Mouse (Mus musculus): ENCODE measurements around the gene Slc30a7.

The Slc30a7 gene

GRCm38 (mm10) chr3:115985183-115985892, 21.9 kb downstream of the Slc30a7 start:
- DNase-seq, result no peak

- DNase-seq, result no peak
Observed at GRCm38 (mm10) chr3:115984653-115985052, 22.6 kb downstream of the Slc30a7 start.

GRCm38 (mm10) chr3:115983217-115983616, 24.0 kb downstream of the Slc30a7 start:
- no peak for DNase-seq

GRCm38 (mm10) chr3:115979000-115979399, 28.2 kb downstream of the Slc30a7 start:
- DNase-seq, result no peak

GRCm38 (mm10) chr3:115974995-115975394, 32.2 kb downstream of the Slc30a7 start:
- DNase-seq, result no peak

GRCm38 (mm10) chr3:115974228-115974627, 33.0 kb downstream of the Slc30a7 start:
- DNase-seq, result no peak

- DNase-seq, result no peak
Observed at GRCm38 (mm10) chr3:115971891-115972646, 35.1 kb downstream of the Slc30a7 start.

GRCm38 (mm10) chr3:115971045-115971785, 36.0 kb downstream of the Slc30a7 start:
- no peak for DNase-seq

GRCm38 (mm10) chr3:115968745-115969530, 38.3 kb downstream of the Slc30a7 start:
- DNase-seq, result no peak

- DNase-seq, result no peak
Observed at GRCm38 (mm10) chr3:115964071-115964470, 43.1 kb downstream of the Slc30a7 start.

- DNase-seq, result no peak
Observed at GRCm38 (mm10) chr3:115963597-115963996, 43.6 kb downstream of the Slc30a7 start.

- DNase-seq, result no peak
Observed at GRCm38 (mm10) chr3:115962028-115962415, 45.2 kb downstream of the Slc30a7 start.

- DNase-seq, result no peak
Observed at GRCm38 (mm10) chr3:115961311-115962027, 45.7 kb downstream of the Slc30a7 start.

GRCm38 (mm10) chr3:115957223-115957622, 50.0 kb downstream of the Slc30a7 start:
- no peak for DNase-seq

GRCm38 (mm10) chr3:115953088-115953487, 54.1 kb downstream of the Slc30a7 start:
- no peak for DNase-seq

GRCm38 (mm10) chr3:115952356-115952755, 54.9 kb downstream of the Slc30a7 start:
- no peak for DNase-seq

- DNase-seq, result no peak
Observed at GRCm38 (mm10) chr3:115951221-115951620, 56.0 kb downstream of the Slc30a7 start.

GRCm38 (mm10) chr3:115949921-115950877, 57.0 kb downstream of the Slc30a7 start:
- DNase-seq, result no peak

- no peak for DNase-seq
Observed at GRCm38 (mm10) chr3:115949220-115949920, 57.8 kb downstream of the Slc30a7 start.

GRCm38 (mm10) chr3:115946272-115946671, 60.9 kb downstream of the Slc30a7 start:
- no peak for DNase-seq

Data from right cerebral cortex, postnatal 4 days (tissue).